Mouse (Mus musculus) urinary bladder, postnatal 4 days (tissue): ENCODE results near the gene Vpreb3.
A peak's percentile ranks its signal among the peaks of the same experiment; 100 is the strongest.

Experiments
- DNase-seq, 2 experiments: peaks; one replicate each; pipeline ENCODE4 v3.0.0; 2021 to 2022; ENCODE audit warnings: low spot score in 2 of 2

Gene Vpreb3

DNA sequence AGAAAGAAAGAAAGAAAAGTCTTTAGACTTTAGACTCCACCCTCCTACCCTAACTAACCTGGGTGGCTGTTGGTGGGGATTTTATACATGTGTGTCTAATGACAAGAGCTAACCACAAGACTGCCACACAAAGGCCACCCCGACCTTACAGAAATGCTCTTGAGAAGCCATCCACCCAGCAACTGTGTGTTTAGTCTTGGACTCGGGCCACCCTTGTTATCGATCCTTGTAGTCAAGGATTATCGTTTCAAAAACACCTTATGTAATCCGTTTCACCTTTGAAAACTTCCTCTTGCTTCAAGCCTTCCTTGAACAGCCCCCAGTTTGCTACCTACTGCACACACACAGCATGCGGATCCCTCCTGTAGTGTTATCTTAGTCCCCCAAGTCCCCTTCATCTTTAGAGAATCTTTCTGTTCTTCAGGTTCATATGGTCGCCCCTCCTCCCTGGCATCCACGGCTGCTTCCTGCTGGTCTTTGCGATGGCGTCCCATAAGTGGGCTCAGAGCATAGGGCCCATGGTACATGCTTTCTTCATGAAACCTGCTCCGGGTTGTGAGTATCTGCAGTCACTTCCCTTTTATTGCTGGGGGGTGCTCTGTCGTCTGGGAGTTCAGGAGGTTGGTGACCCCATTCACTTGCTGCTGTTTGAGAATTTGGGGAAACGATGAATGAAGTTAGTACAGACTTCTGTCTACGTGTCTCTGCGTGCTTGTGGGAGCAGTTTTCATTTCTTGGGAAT is at the start of gene Vpreb3:
Vpreb3 (plus strand) TSS at position 322 of the 742 bp plus-strand sequence.
- no peak for DNase-seq

GRCm38 (mm10) chr10:75893089-75893750 is 49.6 kb upstream of the Vpreb3 start, which contains the start of gene Derl3:
Gene Derl3 (plus strand): TSS chr10:75893413.
- DNase-seq = peak; percentile 89 to 90

GRCm38 (mm10) chr10:75894601-75895000 is 48.3 kb upstream of the Vpreb3 start:
- DNase-seq = no peak

- no peak for DNase-seq
Measured at GRCm38 (mm10) chr10:75895730-75896129, 47.1 kb upstream of the Vpreb3 start.

DNA sequence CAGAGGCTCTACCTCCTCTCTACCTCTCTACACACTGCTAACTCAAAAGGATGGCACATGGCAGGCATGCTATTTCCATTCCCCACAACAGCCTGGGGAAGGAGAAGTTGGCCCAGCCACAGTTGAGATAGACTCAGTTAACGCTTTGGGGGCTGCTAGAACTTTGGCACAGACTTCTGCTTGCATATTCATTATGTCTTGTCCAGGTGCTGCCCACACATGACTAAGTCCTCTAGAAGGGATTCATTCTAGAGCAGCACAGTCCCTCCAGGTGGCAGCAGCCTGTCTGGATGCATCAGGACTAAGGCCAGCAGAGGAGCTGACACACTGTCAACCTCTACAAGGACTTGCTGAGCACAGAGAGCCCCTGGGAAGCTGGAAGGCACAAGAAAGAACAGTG is 46.6 kb upstream of the Vpreb3 start:
- no peak for DNase-seq

DNA sequence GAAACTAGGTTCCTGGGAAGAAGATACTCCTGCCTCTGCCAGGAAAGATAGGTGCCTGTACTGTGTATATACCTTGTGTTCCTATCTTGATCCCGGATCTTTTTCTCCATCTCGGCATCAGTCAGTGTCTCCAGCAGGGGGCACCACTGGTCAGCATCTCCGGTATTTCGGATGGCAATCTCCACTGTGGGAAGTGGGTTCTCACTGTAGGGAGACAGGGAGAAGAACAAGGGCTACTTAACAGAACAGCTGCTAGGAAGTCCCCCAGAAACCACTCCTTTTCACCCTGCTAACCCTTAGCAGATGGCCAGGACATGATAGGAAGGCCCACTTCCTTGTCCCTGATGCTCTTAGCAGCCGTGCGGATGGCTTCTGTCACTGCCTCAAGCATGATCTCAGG is 45.5 kb upstream of the Vpreb3 start:
- peak; percentile 45 to 77 for DNase-seq

- DNase-seq = no peak
Measured at GRCm38 (mm10) chr10:75898039-75898564, 44.8 kb upstream of the Vpreb3 start.

- peak in 1 of 2 experiments; percentile 61 for DNase-seq
Measured at GRCm38 (mm10) chr10:75898846-75899245, 44.0 kb upstream of the Vpreb3 start.

- no peak for DNase-seq
Measured at GRCm38 (mm10) chr10:75904391-75904790, 38.5 kb upstream of the Vpreb3 start.

- DNase-seq = no peak
Measured at GRCm38 (mm10) chr10:75906882-75907281, 36.0 kb upstream of the Vpreb3 start.

GRCm38 (mm10) chr10:75910698-75911097 is 32.2 kb upstream of the Vpreb3 start:
- no peak for DNase-seq

- no peak for DNase-seq
Measured at GRCm38 (mm10) chr10:75913013-75913589, 29.8 kb upstream of the Vpreb3 start.

- no peak for DNase-seq
Measured at GRCm38 (mm10) chr10:75915557-75915956, 27.3 kb upstream of the Vpreb3 start.

GRCm38 (mm10) chr10:75916840-75917239 is 26.0 kb upstream of the Vpreb3 start:
- no peak for DNase-seq

DNA sequence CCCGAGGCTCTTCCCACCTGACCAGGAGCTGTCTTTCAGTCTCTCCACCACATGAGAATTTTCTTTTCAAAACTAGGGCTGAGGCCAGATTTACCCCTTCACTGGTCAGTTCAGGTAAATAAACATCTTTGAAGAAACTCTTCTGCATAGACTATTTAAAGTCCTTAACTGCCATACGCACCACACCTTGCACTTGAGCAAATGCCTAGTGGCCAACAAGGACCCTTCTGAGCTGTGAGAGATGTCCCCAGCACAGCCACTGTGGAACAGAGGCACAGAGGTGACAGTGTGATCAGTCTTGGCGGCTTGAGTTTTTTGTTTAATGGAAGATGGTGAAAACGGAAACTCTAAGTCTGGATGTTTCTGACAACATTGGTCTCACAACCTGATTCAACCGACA is 23.8 kb upstream of the Vpreb3 start:
- DNase-seq = no peak

DNA sequence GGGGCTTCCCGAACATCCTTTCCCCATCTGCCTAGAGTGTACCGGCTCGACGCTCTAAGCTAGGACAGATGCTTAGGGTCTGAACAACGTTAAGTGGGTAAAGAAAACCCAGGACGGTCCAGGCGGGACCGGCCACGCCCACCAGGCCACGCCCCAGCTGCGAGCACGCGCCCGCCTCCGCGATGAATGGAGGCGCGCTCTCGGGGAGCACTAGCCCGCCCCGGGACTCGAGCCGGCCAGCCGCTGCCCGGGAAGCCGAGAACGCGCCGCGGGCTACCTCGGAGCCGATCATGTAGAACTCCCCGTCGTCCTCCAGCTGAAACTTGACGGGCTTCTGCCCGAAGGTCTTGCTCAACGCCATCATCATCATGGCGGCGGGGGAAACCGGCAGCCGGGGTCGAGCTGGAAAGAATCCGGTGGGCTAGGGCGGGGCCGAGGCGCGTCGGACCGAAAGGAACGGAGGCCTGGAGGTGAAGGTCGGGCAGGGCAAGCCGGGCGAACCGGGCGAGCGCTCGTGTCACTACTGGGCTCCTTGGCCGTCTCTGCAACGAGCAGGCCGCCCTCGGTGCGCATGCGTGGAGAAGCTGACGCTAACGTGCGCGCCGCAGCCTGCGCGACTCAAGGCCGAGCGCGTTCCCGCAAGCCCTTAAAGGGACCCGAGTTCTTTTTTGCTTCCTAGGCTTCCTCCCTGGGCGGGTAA is 21.7 kb upstream of the Vpreb3 start, which contains the start of gene Smarcb1:
Smarcb1 (minus strand) TSS at position 592 of the 700 bp plus-strand sequence.
- DNase-seq = peak; percentile 91 to 95

DNA sequence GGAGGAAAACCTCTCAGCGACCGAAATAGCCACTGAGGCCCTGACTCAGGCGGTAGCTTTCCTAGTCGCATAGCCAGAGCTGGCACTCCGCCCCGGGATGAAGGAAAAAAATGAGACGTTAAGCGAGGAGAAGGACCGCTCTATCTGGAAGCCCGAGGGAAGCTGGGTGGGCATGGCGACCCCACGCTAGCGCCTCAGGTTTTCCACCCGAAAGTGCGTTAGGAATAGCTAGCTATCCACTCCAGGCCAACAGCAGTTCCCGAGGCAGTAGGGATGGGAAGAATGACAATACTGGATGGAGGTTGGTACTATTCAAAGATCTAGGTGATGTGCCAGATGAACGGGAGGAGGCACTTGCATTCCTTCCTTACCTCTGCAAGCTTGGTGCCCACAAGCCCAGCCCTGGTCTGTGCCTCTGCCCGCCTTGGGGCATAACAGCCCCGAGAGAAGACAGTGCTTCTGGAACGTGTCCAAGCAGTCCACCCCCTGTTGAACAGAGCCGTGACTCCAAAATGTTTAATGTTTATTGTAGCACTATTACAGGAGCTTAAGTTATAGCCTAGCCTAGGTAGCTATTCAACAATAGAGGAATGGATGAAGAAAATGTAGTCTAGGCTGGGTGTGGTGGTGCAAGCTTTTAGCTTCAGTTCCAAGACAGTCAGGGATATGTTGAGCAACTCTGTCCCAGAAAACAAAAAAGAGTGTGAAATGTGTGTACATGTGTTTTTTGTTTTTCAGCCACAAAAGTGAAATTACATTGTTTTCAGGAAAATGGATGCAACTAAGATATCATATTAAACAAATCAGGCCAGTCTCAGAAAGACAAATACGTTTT is 20.9 kb upstream of the Vpreb3 start:
- DNase-seq = no peak

DNA sequence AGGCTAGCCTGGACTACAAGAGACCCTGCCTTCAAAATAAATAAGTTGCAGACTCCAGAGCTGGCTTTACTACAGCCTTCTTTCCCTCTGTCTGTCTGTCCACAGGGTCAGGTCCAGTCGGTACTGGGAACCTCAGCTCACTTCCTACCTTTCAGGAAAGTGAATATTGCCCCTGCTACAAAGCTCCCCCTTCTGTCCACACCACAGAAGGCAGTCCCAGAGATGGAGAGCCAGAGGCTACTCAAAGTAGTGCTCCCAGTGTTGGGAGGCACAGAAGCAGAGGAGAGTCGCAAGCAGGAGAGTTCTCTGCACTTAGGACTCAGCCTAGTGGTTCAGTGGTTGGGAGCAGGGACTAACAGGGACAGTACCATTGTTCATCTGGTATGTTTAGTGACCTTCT is 18.5 kb upstream of the Vpreb3 start:
- DNase-seq = no peak

- DNase-seq = no peak
Measured at GRCm38 (mm10) chr10:75926396-75926795, 16.5 kb upstream of the Vpreb3 start.

GRCm38 (mm10) chr10:75930304-75930703 is 12.6 kb upstream of the Vpreb3 start:
- DNase-seq = peak in 1 of 2 experiments; percentile 38

- no peak for DNase-seq
Measured at GRCm38 (mm10) chr10:75931311-75931710, 11.5 kb upstream of the Vpreb3 start.
